Mouse (Mus musculus) embryonic facial prominence, embryonic 15.5 days (tissue): Measurements from ENCODE around the gene Cyp2d22. TPM values are rescaled to one million over a fixed set of nuclear protein-coding genes. Genes with fewer than 3 reads are reported as not detected.
"Not testable (repeated sequence)": the region's sequence is repeated elsewhere in the genome, so short reads cannot be mapped to it uniquely, and the experiment has no call there.

Experiments used
- ATAC-seq: fragments of 200-750 bp; cut with Nextera tagmentation; 2 replicates; pipeline ENCODE4 v1.8.0; 2017; ENCODE audit warnings: low read depth, moderate TSS enrichment; ENCODE audit not compliant: insufficient number of reproducible peaks, low FRiP score, low TSS enrichment
- H3K27ac ChIP-seq: fragments of 300-500 bp; sonication (generic); replicated peaks from 2 replicates; pipeline ENCODE4 v1.5.1; 2015; ENCODE audit warnings: mild to moderate bottlenecking, inconsistent platforms
- H3K27me3 ChIP-seq: fragments of 300-500 bp; sonication (generic); 2 replicates; pipeline ENCODE4 v1.6.1; 2015; ENCODE audit warnings: inconsistent platforms
- H3K36me3 ChIP-seq: fragments of 300-500 bp; sonication (generic); 2 replicates; pipeline ENCODE4 v1.6.1; 2015; ENCODE audit warnings: mild to moderate bottlenecking, inconsistent platforms
- H3K4me1 ChIP-seq: fragments of 300-500 bp; sonication (generic); 2 replicates; pipeline ENCODE4 v1.6.1; 2015; ENCODE audit warnings: inconsistent platforms
- H3K4me2 ChIP-seq: fragments of 300-500 bp; sonication (generic); replicated peaks from 2 replicates; pipeline ENCODE4 v1.6.1; 2015; ENCODE audit warnings: mild to moderate bottlenecking, inconsistent platforms
- H3K4me3 ChIP-seq: fragments of 300-500 bp; sonication (generic); replicated peaks from 2 replicates; pipeline ENCODE4 v1.5.1; 2015; ENCODE audit warnings: mild to moderate bottlenecking, inconsistent platforms
- H3K9ac ChIP-seq: fragments of 300-500 bp; sonication (generic); 2 replicates; pipeline ENCODE4 v1.6.1; 2015; ENCODE audit warnings: inconsistent platforms
- H3K9me3 ChIP-seq: fragments of 300-500 bp; sonication (generic); replicated peaks from 2 replicates; pipeline ENCODE4 v1.6.1; 2016; ENCODE audit warnings: inconsistent platforms
- WGBS: fragments of 180-500 bp; shearing (Covaris S2); methylation state at CpG from one replicate; pipeline ENCODE4 v1.1.7; 2015; 5-methylcytosine and 5-hydroxymethylcytosine counted together
- polyA plus RNA-seq: library from polyadenylated mRNA; unstranded; fragments of >200 nt; fragmentation: Nextera tagmentation; extraction: Ambion mirVana; gene quantifications from 2 replicates; pipeline ENCODE4 v1.2.1, GENCODE M21; 2015

Cyp2d22 gene
- polyA plus RNA-seq, 1 experiment from 2014 or later: 12.3 TPM

DNA sequence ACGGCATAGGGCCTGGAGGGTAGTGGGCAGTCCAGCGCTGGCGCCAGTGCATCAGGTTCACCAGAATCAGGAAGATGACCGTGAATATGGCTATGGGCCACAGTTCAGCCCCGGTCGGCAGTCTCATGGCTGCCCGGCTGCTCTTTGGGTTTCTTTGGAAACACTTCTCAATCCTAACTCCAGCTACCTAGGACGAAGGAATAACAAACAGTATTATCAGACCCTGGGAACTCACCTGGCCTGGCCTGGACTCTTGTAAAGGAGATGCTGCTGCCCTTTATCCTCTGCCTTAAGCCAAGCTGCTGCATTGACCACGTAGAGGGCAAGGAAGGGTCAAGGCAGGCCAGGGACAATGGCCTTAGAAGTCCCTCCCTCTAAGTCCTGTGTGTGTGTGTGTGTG lies 4.2 kb downstream of the Cyp2d22 start:
- Histone ChIP-seq H3K27me3 (no peaks in the 10 kb centered on the region), H3K4me1 (peaks cover 28% of the 10 kb centered on the region), H3K9me3 (no peaks in the 10 kb centered on the region), H3K27ac (no peak overlapping the region), H3K4me3 (no peak overlapping the region), H3K36me3 (no peaks in the 10 kb centered on the region), H3K4me2 (no peak overlapping the region), H3K9ac (no peak overlapping the region)
- no peak for ATAC-seq
- 85% methylated on average over 9 of the region's 9 CpGs for WGBS

DNA sequence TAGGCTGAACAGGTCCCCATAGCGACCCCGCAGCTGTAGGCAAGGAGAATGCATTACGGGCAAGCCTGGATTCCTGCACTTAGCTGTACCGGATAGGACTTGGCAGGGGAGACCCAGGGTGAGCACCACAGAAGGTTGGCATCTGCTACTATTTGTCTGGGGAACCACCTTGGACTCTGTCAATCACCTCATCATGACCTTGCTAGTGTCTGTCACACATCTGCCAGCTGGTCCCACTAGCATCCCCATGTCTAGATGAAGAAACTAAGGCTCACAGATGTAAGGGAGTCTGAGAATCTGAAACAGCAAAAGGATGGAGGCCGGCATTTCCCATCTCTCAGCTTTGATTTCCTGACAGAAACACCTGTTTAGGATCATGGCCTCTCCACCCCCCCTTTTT lies 5.6 kb downstream of the Cyp2d22 start:
- H3K36me3 ChIP-seq: no peaks in the 10 kb centered on the region
- H3K4me3 ChIP-seq: no peak overlapping the region
- no peak overlapping the region for H3K27ac ChIP-seq
- no peaks in the 10 kb centered on the region for H3K27me3 ChIP-seq
- H3K4me2 ChIP-seq: no peak overlapping the region
- ATAC-seq: no peak
- 74% methylated on average over 5 of the region's 5 CpGs for WGBS
- peaks cover 18% of the 10 kb centered on the region for H3K4me1 ChIP-seq
- H3K9ac ChIP-seq: no peak overlapping the region
- H3K9me3 ChIP-seq: no peaks in the 10 kb centered on the region

DNA sequence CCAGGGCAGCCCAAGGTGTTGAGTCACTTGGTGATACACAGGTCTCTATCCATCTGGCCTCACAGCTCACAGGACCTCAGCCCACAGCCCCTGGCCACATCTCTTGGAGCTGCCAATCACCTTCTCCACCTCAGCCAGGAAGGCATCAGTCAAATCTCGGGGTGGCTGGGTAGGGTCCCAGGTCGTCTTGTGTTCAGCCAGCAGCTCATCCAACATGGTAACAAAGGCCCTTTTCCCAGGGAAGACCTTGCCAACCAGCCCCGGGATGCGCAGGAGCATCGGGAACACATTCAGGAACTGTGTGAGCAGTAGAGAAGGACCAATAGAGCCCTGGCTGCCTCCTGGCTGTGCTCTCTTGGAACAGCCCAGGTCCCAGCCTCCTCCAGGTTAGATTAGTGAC lies 7.1 kb downstream of the Cyp2d22 start:
- Histone ChIP-seq H3K9ac (no peak overlapping the region), H3K27ac (no peak overlapping the region), H3K36me3 (no peaks in the 10 kb centered on the region), H3K27me3 (no peaks in the 10 kb centered on the region), H3K9me3 (no peaks in the 10 kb centered on the region), H3K4me3 (no peak overlapping the region), H3K4me2 (no peak overlapping the region), H3K4me1 (peaks cover 10% of the 10 kb centered on the region)
- 90% methylated on average over 5 of the region's 5 CpGs for WGBS
- ATAC-seq: no peak

DNA sequence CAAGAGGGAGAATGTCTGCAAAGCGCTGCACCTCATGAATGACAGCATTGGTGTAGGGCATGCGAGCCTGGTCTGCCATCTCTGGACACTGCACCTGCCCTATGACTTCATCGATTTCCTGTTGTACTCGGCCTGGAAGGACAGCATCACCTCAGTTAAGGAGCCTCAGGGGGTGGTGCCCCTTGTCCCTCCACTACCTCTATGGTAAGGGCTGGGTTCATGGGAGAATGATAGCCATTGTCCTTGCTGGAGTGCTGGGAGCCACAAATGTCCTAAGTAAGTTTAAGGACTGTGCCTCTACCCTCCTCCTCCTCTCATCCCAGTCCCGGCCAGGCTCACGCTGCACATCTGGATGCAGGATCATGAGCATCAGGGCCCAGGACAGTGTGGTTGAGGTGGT lies 7.6 kb downstream of the Cyp2d22 start:
- Histone ChIP-seq H3K27me3 (no peaks in the 10 kb centered on the region), H3K9ac (no peak overlapping the region), H3K4me3 (no peak overlapping the region), H3K36me3 (no peaks in the 10 kb centered on the region), H3K9me3 (no peaks in the 10 kb centered on the region), H3K4me1 (peaks cover 10% of the 10 kb centered on the region), H3K27ac (no peak overlapping the region), H3K4me2 (no peak overlapping the region)
- no peak for ATAC-seq
- WGBS: 86% methylated on average over 6 of the region's 6 CpGs

DNA sequence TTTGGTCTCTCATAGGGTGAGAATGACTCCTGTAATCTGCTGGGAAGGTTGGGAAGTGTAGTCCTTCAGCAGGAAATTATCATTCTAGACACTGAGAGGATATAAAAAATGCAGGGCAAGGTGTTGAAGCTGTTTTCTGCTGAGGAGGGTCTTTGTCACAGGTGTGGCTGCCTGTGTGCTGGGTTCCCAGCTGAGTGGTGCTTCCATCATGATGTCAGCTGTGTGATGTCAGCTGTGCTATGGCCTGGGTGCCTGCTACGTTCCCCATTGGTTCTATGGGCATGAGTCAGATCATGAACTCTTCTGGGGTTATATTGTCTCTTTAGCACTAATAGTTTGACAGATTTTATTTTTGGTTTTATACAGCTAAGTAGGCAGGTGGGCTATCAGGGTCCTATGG lies 11.2 kb downstream of the Cyp2d22 start:
- H3K9ac ChIP-seq: no peak overlapping the region
- no peaks in the 10 kb centered on the region for H3K4me1 ChIP-seq
- H3K36me3 ChIP-seq: no peaks in the 10 kb centered on the region
- no peak overlapping the region for H3K4me3 ChIP-seq
- 77% methylated on average over 1 of the region's 1 CpGs for WGBS
- no peaks in the 10 kb centered on the region for H3K9me3 ChIP-seq
- no peak overlapping the region for H3K27ac ChIP-seq
- no peak overlapping the region for H3K4me2 ChIP-seq
- no peak for ATAC-seq
- H3K27me3 ChIP-seq: no peaks in the 10 kb centered on the region

DNA sequence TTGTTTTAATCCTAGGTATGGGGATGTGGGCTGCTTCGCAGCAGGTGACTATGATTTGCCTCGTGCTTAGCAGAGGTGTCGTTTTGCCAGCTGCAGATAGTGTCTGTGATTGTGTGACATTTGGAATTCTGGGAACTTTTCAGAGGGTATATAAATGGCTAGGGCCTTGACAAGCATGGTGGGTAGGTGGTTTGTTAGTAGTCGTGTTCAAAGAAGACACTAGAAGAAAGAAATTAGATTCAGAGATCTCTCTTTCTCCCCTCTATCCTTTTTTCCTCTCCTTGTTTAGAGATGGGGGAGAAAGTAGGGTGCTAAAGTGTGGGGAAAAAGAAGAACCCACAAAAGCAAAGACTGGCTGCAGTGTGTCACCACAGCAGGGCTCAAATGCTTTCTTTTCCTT lies 11.9 kb downstream of the Cyp2d22 start:
- H3K4me2 ChIP-seq: no peak overlapping the region
- H3K4me3 ChIP-seq: no peak overlapping the region
- no peak overlapping the region for H3K27ac ChIP-seq
- no peaks in the 10 kb centered on the region for H3K27me3 ChIP-seq
- H3K9me3 ChIP-seq: no peaks in the 10 kb centered on the region
- H3K36me3 ChIP-seq: no peaks in the 10 kb centered on the region
- 86% methylated on average over 4 of the region's 4 CpGs for WGBS
- H3K4me1 ChIP-seq: no peaks in the 10 kb centered on the region
- H3K9ac ChIP-seq: no peak overlapping the region
- ATAC-seq: no peak

DNA sequence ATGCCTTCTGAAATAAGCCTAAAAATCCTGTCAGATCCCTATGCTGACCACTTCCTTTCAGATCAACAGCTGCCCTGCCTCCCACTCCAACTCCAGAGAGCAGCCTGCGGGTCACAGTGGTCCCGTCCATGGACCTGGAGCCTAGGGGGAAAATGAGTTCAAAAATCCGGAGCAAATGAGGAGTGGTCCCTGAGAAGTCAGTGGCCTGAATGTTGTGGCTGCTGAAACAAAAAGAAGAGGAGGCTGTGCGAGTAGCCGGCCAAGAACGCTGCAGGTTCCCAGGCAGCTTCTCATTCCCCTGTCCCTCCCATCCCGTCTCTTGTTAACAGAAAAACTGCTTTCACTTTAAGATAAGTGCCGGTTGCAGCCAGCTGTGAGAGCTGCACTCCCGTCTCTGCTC lies 15.5 kb downstream of the Cyp2d22 start:
- not testable (repeated sequence) for H3K4me3 ChIP-seq, ATAC-seq, H3K4me2 ChIP-seq, H3K4me1 ChIP-seq, H3K9ac ChIP-seq, H3K36me3 ChIP-seq, H3K27me3 ChIP-seq, H3K27ac ChIP-seq, H3K9me3 ChIP-seq
- 19% methylated on average over 6 of the region's 9 CpGs for WGBS

DNA sequence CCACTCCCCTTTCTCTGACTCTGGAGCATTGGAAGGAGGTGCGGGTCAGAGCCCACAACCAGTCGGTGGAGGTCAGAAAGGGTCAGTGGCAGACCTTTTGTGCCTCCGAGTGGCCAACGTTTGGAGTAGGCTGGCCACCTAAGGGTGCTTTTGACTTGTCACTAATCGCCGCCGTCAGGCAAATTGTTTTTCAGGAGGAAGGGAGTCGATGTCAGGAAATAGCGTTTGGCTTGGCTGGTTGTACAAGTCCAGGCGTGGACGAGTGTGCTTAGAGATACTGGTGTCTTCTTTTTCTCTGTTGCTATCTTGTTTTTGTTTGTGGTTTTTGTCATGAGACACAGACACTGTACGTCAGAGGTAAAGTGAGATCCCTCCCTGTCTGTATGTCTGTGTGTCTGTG lies 16.3 kb downstream of the Cyp2d22 start:
- H3K4me1 ChIP-seq, H3K4me3 ChIP-seq, H3K9ac ChIP-seq, ATAC-seq, H3K4me2 ChIP-seq, H3K36me3 ChIP-seq, H3K27me3 ChIP-seq, H3K9me3 ChIP-seq, H3K27ac ChIP-seq: not testable (repeated sequence)
- 63% methylated on average over 9 of the region's 12 CpGs for WGBS

DNA sequence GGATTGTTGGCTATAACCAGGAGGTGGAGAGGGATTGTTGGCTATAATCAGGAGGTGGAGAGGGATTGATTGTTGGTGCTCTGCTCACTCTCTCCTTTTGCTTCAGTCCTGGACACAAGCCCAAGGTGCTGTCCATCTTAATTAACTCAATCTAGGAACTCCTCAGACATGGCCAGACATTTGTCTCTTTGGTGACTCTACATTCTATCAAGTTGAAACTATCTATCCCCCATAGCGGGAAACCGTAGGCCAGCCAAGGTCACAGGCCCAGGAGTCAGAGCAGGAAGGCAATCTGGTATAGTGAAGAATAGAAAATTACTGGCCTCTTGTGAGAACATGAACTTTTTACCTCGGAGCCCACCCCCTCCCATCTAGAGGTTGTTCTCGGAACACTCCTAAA lies 17.8 kb downstream of the Cyp2d22 start:
- WGBS: 86% methylated on average over 4 of the region's 4 CpGs

DNA sequence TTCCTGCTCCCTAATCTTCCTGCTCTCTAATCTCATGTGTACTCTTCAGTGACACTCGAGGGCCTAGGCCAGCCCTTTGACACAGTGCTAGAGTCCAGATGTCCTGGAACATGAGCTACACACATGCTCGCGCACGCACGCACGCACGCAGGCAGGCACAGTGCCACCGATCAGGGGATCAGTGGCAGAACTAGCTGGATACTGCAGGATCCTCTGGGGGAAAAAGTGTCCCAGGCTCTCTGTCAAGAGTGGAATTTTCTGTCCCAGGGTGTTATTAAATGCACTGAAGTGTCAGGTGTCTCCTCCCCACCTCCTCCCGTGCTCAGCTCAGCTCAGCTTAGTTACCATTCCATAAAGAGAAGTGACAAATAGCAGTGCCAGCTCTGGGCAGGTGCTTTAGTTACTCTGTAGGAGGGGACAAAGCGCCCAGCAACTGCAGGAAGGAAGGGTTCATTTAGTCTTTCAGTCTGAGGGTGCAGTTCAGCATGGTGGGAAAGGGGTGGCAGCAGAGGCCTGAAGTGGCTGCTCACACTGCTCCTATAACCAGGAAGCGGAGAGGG lies 18.5 kb downstream of the Cyp2d22 start:
- Histone ChIP-seq H3K9me3 (no peaks in the 10 kb centered on the region), H3K4me2 (no peak overlapping the region)

More for the DNA sequence above, 17.8 kb downstream of the Cyp2d22 start:
- ATAC-seq: no peak
- Histone ChIP-seq H3K4me2 (no peak overlapping the region), H3K27ac (no peak overlapping the region), H3K4me3 (no peak overlapping the region), H3K27me3 (no peaks in the 10 kb centered on the region), H3K4me1 (peaks cover 8% of the 10 kb centered on the region; the same call in 1 of the 2 replicates), H3K9me3 (no peaks in the 10 kb centered on the region), H3K36me3 (no peaks in the 10 kb centered on the region), H3K9ac (no peak overlapping the region)

DNA sequence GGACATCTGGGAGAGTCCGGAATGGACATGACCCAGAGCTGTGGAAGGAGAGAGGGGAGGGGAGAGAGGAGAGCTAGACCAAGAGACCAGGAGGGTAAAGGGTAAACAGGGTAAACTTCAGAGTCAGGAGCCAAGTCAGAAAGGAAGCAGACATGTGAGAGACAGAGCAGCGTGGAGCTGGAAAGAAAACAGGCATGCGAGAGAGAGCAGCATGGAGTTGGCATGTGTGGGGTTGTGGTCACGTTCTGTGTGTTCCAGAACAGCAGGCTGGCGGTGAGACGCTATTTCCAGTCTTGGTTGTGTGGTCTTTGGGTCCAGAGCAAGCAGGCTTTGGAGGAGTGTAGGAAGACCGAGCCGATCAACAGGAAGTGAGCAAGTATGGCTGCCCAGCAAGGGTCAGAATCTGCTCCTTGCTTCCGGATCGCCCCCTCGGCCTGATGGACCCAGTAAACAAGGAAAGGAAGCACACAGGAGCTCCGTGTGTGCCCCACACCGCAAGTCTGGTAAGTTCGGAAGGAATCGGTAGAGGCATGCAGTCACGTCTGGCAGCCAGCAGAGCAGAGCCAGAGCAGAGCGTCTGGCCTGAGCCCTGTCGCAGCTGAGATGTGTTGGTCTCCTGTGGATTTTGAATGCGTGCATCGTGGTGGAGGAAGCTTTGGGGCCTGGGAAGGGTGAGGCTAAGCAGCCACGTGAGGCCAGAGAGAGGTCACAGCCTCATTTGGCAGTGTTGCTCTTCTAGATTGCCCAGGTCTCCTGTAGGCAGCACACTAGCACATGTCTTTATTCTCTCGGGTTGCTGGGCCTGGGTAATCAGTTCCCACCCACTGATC lies 21.4 kb downstream of the Cyp2d22 start:
- Histone ChIP-seq H3K9ac (no peak overlapping the region), H3K4me3 (no peak overlapping the region), H3K27ac (peak overlapping the region; percentile 58), H3K27me3 (no peaks in the 10 kb centered on the region), H3K36me3 (no peaks in the 10 kb centered on the region), H3K4me1 (peaks cover 12% of the 10 kb centered on the region; the same call in 1 of the 2 replicates), H3K9me3 (no peaks in the 10 kb centered on the region), H3K4me2 (no peak overlapping the region)
- 51% methylated on average over 22 of the region's 22 CpGs for WGBS
- ATAC-seq: no peak

More for the DNA sequence above, 18.5 kb downstream of the Cyp2d22 start:
- no peak overlapping the region for H3K27ac ChIP-seq
- H3K27me3 ChIP-seq: no peaks in the 10 kb centered on the region
- 66% methylated on average over 11 of the region's 11 CpGs for WGBS
- peaks cover 8% of the 10 kb centered on the region; the same call in 1 of the 2 replicates for H3K4me1 ChIP-seq
- no peak overlapping the region for H3K4me3 ChIP-seq
- H3K9ac ChIP-seq: no peak overlapping the region
- no peaks in the 10 kb centered on the region for H3K36me3 ChIP-seq
- ATAC-seq: peak; percentile 63; the same call in 1 of the 2 replicates
